Mouse (Mus musculus) adrenal gland, postnatal 36 days (tissue): ENCODE data around the gene Fkbp8. TPM values are rescaled to one million over a fixed set of nuclear protein-coding genes. Genes with fewer than 3 reads are reported as not detected.

Experiments used
- total RNA-seq, 2 experiments: library from RNA; stranded (reverse); gene quantifications; 2 replicates each; pipeline ENCODE4 v1.2.3; 2021

The Fkbp8 gene
- total RNA-seq, 2 experiments from 2014 or later, result 265 to 329 TPM

Other genes with a start within 250 kb of the Fkbp8 start
- gene Homer3, start 244.9 kb upstream of the Fkbp8 start, total RNA-seq, result 10 to 100 TPM; 16.7 to 20.9 TPM
- gene Ddx49, start 225.2 kb upstream of the Fkbp8 start, total RNA-seq, result 10 to 100 TPM; 69.9 to 72.0 TPM
- 100 to 1,000 TPM; 194 to 215 TPM for gene Cope, start 225.2 kb upstream of the Fkbp8 start, total RNA-seq
- 1 to 10 TPM; 1.8 to 2.2 TPM for gene Cers1, start 211.9 kb upstream of the Fkbp8 start, total RNA-seq
- under 1 TPM in 1 of 2 experiments, not detected in 1; 0.30 TPM for gene Gdf1, start 197.9 kb upstream of the Fkbp8 start, total RNA-seq
- gene Upf1, start 174.4 kb upstream of the Fkbp8 start, total RNA-seq, result 10 to 100 TPM; 62.2 to 67.6 TPM
- gene Comp, start 154.2 kb upstream of the Fkbp8 start, total RNA-seq, result not detected
- 10 to 100 TPM; 21.8 to 25.7 TPM for gene Crtc1, start 88.1 kb upstream of the Fkbp8 start, total RNA-seq
- 10 to 100 TPM; 23.6 to 24.4 TPM for gene Klhl26, start 50.8 kb upstream of the Fkbp8 start, total RNA-seq
- 10 to 100 TPM in 1 of 2 experiments, 1 to 10 TPM in 1; 9.5 to 11.3 TPM for gene Tmem59l, start 40.4 kb upstream of the Fkbp8 start, total RNA-seq
- under 1 TPM; 0.23 to 0.95 TPM for gene Crlf1, start 34.6 kb upstream of the Fkbp8 start, total RNA-seq
- gene Rex1bd, start 21.0 kb upstream of the Fkbp8 start, total RNA-seq, result 100 to 1,000 TPM; 144 to 154 TPM
- 1,000 to 10,000 TPM; 1,515 to 1,560 TPM for gene Uba52, start 16.9 kb upstream of the Fkbp8 start, total RNA-seq
- 10 to 100 TPM; 63.2 to 89.1 TPM for gene Kxd1, start 232 bp downstream of the Fkbp8 start, total RNA-seq
- gene Ell, start 11.7 kb downstream of the Fkbp8 start, total RNA-seq, result 10 to 100 TPM; 22.3 to 25.3 TPM
- 100 to 1,000 TPM in 1 of 2 experiments, 10 to 100 TPM in 1; 98.7 to 260 TPM for gene Isyna1, start 66.6 kb downstream of the Fkbp8 start, total RNA-seq
- gene Ssbp4, start 81.1 kb downstream of the Fkbp8 start, total RNA-seq, result 100 to 1,000 TPM in 1 of 2 experiments, 10 to 100 TPM in 1; 89.7 to 103 TPM
- gene Lrrc25, start 88.4 kb downstream of the Fkbp8 start, total RNA-seq, result 1 to 10 TPM; 2.1 to 2.6 TPM
- 1 to 10 TPM; 5.0 to 6.0 TPM for gene Gdf15, start 104.7 kb downstream of the Fkbp8 start, total RNA-seq
- 100 to 1,000 TPM; 138 to 139 TPM for gene Pgpep1, start 132.7 kb downstream of the Fkbp8 start, total RNA-seq
- gene Lsm4, start 145.5 kb downstream of the Fkbp8 start, total RNA-seq, result 10 to 100 TPM; 74.3 to 84.4 TPM
- gene Jund, start 171.2 kb downstream of the Fkbp8 start, total RNA-seq, result 100 to 1,000 TPM; 219 to 227 TPM
- gene Iqcn, start 175.7 kb downstream of the Fkbp8 start, total RNA-seq, result not detected
- gene Gm3336, start 190.8 kb downstream of the Fkbp8 start, total RNA-seq, result not detected
- gene Pde4c, start 196.0 kb downstream of the Fkbp8 start, total RNA-seq, result 1 to 10 TPM in 1 of 2 experiments, under 1 TPM in 1; 0.33 to 1.2 TPM
- 10 to 100 TPM; 68.6 to 78.2 TPM for gene Rab3a, start 227.0 kb downstream of the Fkbp8 start, total RNA-seq
- 100 to 1,000 TPM; 119 to 155 TPM for gene Mpv17l2, start 233.2 kb downstream of the Fkbp8 start, total RNA-seq
- 10 to 100 TPM; 35.6 to 51.5 TPM for gene Pik3r2, start 249.0 kb downstream of the Fkbp8 start, total RNA-seq